Mouse (Mus musculus): Measurements from ENCODE around the gene Gpr19. TPM values are rescaled to one million over a fixed set of nuclear protein-coding genes. Genes with fewer than 3 reads are reported as not detected.

Gene Gpr19
- polyA plus RNA-seq, 1 experiment from 2014 or later: 4.6 TPM

DNA sequence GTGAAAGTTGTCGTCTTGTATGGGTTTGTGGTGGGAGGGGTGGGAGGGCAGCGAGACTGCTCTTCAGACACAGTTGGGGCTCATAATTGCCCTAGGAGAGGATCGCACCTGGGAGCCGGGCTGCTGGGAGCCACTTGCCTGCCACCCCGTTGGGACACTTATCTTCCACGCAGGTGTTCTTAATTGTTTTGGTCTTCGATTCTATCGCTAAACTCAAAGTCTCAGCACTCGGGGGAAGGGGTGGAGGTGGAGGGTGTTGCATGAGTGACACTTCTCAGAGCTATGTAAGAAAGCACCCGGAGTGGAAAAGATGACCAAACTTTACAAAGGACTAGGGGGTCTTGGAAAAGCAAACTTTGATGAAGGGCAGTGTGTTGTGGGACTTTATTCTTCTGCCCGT is 18.3 kb upstream of the Gpr19 start:
- Histone ChIP-seq H3K27ac (ENCODE audit: low read depth) (0 out of 2 replicates have a peak overlapping the region, but pooled peaks have one; percentile 13), H3K4me1 (ENCODE audit: insufficient read depth) (peaks cover 30% of the 10 kb centered on the region), H3K4me3 (ENCODE audit: low read depth, low read length) (peak overlapping the region; percentile 47), H3K27me3 (ENCODE audit: insufficient read depth, low read length) (no peaks in the 10 kb centered on the region), H3K36me3 (replicated peaks; ENCODE audit: insufficient read depth, low read length) (no peaks in the 10 kb centered on the region), H3K9ac (replicated peaks) (peak overlapping the region; percentile 62), H3K9me3 (ENCODE audit: low read length) (no peaks in the 10 kb centered on the region), H3K4me2 (ENCODE audit: low read depth, low read length) (peak overlapping the region; percentile 88)
- 2% methylated on average over 11 of the region's 11 CpGs for WGBS (ENCODE audit: insufficient replicate concordance)
- TF ChIP-seq EP300 (IDR thresholded peaks at IDR 0.05; ENCODE audit: low read depth): no peak
- DNase-seq (no peak), ATAC-seq (no peak)

DNA sequence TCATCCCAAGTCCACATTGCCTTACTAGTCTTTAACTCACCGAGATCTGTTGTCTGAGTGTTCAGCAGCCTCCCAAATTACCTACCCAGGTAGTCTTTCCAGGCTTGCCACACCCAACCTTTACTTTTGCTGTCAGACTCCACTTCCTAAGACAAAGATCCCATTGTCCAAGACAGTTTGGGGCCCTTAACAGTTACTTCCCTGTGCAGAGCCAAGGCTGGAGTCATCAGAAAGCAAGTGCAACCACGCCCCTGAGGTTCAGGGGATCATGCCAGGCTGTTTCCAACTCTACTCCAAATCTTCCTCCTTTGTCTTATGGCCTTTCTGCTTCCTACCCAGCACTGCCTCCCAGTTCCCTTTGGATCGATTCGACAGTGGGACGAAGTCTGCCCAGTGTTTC is 16.1 kb upstream of the Gpr19 start:
- H3K9me3 ChIP-seq (ENCODE audit: low read length): no peaks in the 10 kb centered on the region
- DNase-seq: no peak
- H3K36me3 ChIP-seq (replicated peaks; ENCODE audit: insufficient read depth, low read length): no peaks in the 10 kb centered on the region
- H3K4me1 ChIP-seq (ENCODE audit: insufficient read depth): peaks cover 28% of the 10 kb centered on the region
- H3K27me3 ChIP-seq (ENCODE audit: insufficient read depth, low read length): no peaks in the 10 kb centered on the region
- ATAC-seq: no peak
- H3K4me2 ChIP-seq (ENCODE audit: low read depth, low read length): no peak overlapping the region
- no peak overlapping the region for H3K9ac ChIP-seq (replicated peaks)
- TF ChIP-seq EP300 (IDR thresholded peaks at IDR 0.05; ENCODE audit: low read depth) (no peak), CTCF (IDR thresholded peaks at IDR 0.05; ENCODE audit: low read depth) (no peak)
- H3K27ac ChIP-seq (ENCODE audit: low read depth): no peak overlapping the region
- WGBS (ENCODE audit: insufficient replicate concordance): 85% methylated on average over 5 of the region's 5 CpGs
- H3K4me3 ChIP-seq (ENCODE audit: low read depth, low read length): no peak overlapping the region

DNA sequence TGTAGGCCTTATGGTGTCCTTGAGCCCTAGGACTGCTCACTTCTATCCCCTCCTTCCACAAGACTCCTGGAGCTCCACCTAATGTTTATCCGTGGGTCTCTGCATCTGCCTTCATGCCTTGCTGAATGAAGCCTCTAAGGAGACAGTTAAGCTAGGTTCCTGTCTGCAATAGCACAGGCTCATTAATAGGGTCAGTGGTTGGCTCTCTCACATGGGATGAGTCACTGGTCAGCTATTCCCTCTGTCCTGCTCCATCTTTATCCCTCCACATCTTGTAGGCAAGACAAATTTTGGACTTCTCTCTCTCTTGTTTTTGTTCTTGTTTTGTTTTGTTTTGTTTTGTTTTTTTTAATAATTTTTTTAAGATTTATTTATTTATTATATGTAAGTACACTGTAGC is 7.4 kb upstream of the Gpr19 start:
- Histone ChIP-seq H3K27ac (ENCODE audit: low read depth) (no peak overlapping the region), H3K9me3 (ENCODE audit: low read length) (no peaks in the 10 kb centered on the region), H3K27me3 (ENCODE audit: insufficient read depth, low read length) (no peaks in the 10 kb centered on the region), H3K4me1 (ENCODE audit: insufficient read depth) (0 out of 2 replicates have a peak, but pooled peaks cover 2% of the 10 kb centered on the region), H3K4me3 (ENCODE audit: low read depth, low read length) (no peak overlapping the region), H3K36me3 (replicated peaks; ENCODE audit: insufficient read depth, low read length) (no peaks in the 10 kb centered on the region), H3K4me2 (ENCODE audit: low read depth, low read length) (no peak overlapping the region), H3K9ac (replicated peaks) (no peak overlapping the region)
- ATAC-seq (no peak), DNase-seq (no peak)
- 100% methylated on average over 1 of the region's 1 CpGs for WGBS (ENCODE audit: insufficient replicate concordance)
- TF ChIP-seq EP300 (IDR thresholded peaks at IDR 0.05; ENCODE audit: low read depth) (no peak), CTCF (IDR thresholded peaks at IDR 0.05; ENCODE audit: low read depth) (no peak)

DNA sequence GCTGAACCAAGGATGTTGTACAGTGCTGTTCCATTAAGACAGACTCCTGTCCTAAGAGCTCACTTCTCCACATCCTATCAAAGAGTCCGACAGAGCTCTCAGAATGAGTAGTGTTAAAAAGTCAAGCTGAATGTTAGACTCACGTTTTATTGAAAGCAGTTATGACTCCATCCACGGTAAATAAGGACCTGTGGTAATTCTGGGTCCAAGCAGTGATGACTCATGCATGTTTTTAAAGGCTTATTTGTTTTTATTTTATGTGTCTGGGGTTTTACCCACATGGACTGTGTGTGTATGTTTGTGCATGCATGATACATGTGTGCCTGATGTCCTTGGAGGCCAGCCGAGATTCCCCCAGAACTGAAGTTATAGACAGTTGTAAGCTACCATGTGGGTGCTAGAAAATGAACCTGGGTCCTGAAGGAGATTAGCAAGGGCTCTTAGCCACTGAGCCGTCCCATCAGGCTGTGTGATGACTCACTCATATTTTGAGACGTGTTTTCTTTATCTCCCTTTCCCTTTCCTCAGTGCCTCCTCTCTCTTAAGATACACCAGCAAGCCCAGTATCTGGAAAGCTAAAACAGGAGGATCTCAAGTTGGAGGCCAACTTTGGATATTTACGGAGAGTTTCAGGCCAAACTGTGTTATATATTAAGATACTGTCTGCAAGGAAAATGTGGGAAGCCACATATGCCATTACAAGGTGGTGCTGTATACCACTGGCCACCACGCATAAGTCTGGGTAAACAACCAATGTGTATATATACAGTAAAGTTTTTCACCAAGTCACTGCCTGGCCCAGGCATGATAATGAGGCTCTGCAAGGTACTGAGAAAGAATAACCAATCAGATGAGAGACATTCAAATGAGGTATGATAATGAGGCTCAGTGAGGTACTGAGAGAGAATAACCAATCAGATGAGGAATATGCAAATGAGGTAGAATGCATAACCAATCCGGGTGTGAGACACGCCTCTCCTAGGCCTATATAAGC is 5.8 kb upstream of the Gpr19 start:
- Histone ChIP-seq H3K4me3 (ENCODE audit: low read depth, low read length) (no peak overlapping the region), H3K9me3 (ENCODE audit: low read length) (no peaks in the 10 kb centered on the region), H3K27ac (ENCODE audit: low read depth) (peak overlapping the region; percentile 55), H3K4me2 (ENCODE audit: low read depth, low read length) (no peak overlapping the region), H3K4me1 (ENCODE audit: insufficient read depth) (0 out of 2 replicates have a peak, but pooled peaks cover 9% of the 10 kb centered on the region), H3K27me3 (ENCODE audit: insufficient read depth, low read length) (no peaks in the 10 kb centered on the region), H3K36me3 (replicated peaks; ENCODE audit: insufficient read depth, low read length) (no peaks in the 10 kb centered on the region), H3K9ac (replicated peaks) (no peak overlapping the region)
- 78% methylated on average over 10 of the region's 10 CpGs for whole genome bisulfite sequencing (ENCODE audit: insufficient replicate concordance)
- ATAC-seq (peak; percentile 92), DNase-seq (no peak)
- no peak for TF ChIP-seq CTCF (IDR thresholded peaks at IDR 0.05; ENCODE audit: low read depth)
- peak; percentile 26; the same call in 1 of the 2 replicates for TF ChIP-seq EP300 (IDR thresholded peaks at IDR 0.05; ENCODE audit: low read depth)

DNA sequence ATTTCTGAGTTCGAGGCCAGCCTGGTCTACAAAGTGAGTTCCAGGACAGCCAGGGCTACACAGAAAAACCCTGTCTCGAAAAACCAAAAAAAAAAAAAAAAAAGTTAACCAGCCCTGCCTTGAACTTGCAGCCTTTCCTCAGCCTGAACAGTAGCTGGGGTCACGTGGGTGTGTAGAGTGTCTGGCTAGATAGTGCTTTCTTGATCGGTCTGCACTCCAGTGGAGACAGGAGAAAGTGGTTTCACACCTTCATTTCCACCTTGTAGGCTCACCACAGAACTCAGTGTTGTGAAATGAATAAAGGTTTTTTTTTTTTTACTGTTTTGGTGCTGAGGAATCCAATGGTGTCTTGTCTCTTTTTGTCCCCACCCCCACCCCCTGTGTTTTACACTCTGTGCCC is 5.0 kb upstream of the Gpr19 start:
- Histone ChIP-seq H3K9ac (replicated peaks) (no peak overlapping the region), H3K4me3 (ENCODE audit: low read depth, low read length) (no peak overlapping the region), H3K27ac (ENCODE audit: low read depth) (no peak overlapping the region), H3K27me3 (ENCODE audit: insufficient read depth, low read length) (no peaks in the 10 kb centered on the region), H3K4me1 (ENCODE audit: insufficient read depth) (0 out of 2 replicates have a peak, but pooled peaks cover 9% of the 10 kb centered on the region), H3K36me3 (replicated peaks; ENCODE audit: insufficient read depth, low read length) (no peaks in the 10 kb centered on the region), H3K9me3 (ENCODE audit: low read length) (no peaks in the 10 kb centered on the region), H3K4me2 (ENCODE audit: low read depth, low read length) (no peak overlapping the region)
- no peak for DNase-seq
- TF ChIP-seq EP300 (IDR thresholded peaks at IDR 0.05; ENCODE audit: low read depth) (no peak), CTCF (IDR thresholded peaks at IDR 0.05; ENCODE audit: low read depth) (no peak)
- 77% methylated on average over 3 of the region's 4 CpGs for WGBS (ENCODE audit: insufficient replicate concordance)
- ATAC-seq: no peak

DNA sequence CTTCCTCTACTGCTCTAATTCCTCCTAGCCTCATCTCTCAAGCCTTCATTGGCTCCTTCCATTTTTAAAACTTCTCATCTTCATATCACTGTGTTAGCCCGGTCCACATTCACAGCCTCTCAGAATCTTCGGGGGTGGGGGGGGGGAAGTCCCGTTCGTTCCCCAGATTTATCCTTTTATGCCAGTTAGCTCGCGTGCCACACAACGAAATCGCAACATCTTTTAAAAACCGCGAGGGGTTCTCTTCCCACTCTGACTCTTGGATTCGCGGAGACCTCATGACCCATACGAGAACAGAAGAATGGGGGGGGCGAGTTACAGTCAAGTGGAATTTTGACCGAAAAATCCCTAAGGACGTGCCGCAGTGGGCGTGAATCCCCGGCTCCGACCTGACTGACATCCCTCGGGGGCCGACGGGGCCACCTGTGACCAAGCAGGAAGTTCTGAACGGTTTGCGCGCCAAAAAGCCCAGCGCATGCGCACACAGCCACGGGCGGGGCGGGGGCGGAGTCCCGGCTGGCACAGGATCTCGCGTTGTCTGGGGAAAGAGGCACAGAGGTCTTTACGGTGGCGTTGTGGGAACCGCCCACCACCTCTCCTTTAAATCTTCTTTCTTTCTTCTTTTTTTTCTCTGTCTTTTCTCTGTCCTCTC is 809 bp downstream of the Gpr19 start:
- H3K27me3 ChIP-seq (ENCODE audit: insufficient read depth, low read length): no peaks in the 10 kb centered on the region
- no peaks in the 10 kb centered on the region for H3K36me3 ChIP-seq (replicated peaks; ENCODE audit: insufficient read depth, low read length)
- H3K9me3 ChIP-seq (ENCODE audit: low read length): no peaks in the 10 kb centered on the region
- H3K4me2 ChIP-seq (ENCODE audit: low read depth, low read length): peak overlapping the region; percentile 92
- ATAC-seq (peak; percentile 92), DNase-seq (peak; percentile 99)
- peak overlapping the region; percentile 78 for H3K9ac ChIP-seq (replicated peaks)
- under 1% methylated on average over 38 of the region's 38 CpGs for WGBS (ENCODE audit: insufficient replicate concordance)
- TF ChIP-seq CTCF (IDR thresholded peaks at IDR 0.05; ENCODE audit: low read depth) (no peak), EP300 (IDR thresholded peaks at IDR 0.05; ENCODE audit: low read depth) (peak; percentile 67; the same call in 1 of the 2 replicates)
- H3K27ac ChIP-seq (ENCODE audit: low read depth): peak overlapping the region; percentile 100
- H3K4me1 ChIP-seq (ENCODE audit: insufficient read depth): peaks cover 19% of the 10 kb centered on the region
- H3K4me3 ChIP-seq (ENCODE audit: low read depth, low read length): peak overlapping the region; percentile 62

Data from liver, postnatal 0 days (tissue).